Mouse (Mus musculus): ENCODE data around the gene Unkl. TPM values are rescaled to one million over a fixed set of nuclear protein-coding genes. Genes with fewer than 3 reads are reported as not detected.

Gene Unkl
- polyA plus RNA-seq (2015; fragmentation: Nextera tagmentation; extraction: Ambion mirVana) = 10.6 and 14.2 TPM in 2 replicates

- no peaks in the 10 kb centered on the region for H3K9me3 ChIP-seq
Measured at GRCm38 (mm10) chr17:25188150-25189031, at the start of gene Unkl. TSS of gene Unkl (plus strand) at chr17:25188397.

GRCm38 (mm10) chr17:25138803-25139202 is 49.4 kb upstream of the Unkl start:
- H3K4me1 ChIP-seq = peaks cover 15% of the 10 kb centered on the region
- WGBS = 94% methylated on average over 1 of the region's 1 CpGs
- no peaks in the 10 kb centered on the region for H3K36me3 ChIP-seq
- no peak for ATAC-seq (replicated peaks)
- H3K27ac ChIP-seq (replicated peaks) = no peak overlapping the region
- no peaks in the 10 kb centered on the region for H3K27me3 ChIP-seq
- H3K4me2 ChIP-seq (replicated peaks) = no peak overlapping the region
- H3K4me3 ChIP-seq = no peak overlapping the region
- no peaks in the 10 kb centered on the region for H3K9me3 ChIP-seq
- H3K9ac ChIP-seq (replicated peaks) = no peak overlapping the region

More at GRCm38 (mm10) chr17:25188150-25189031, at the start of gene Unkl:
- Histone ChIP-seq H3K36me3 (0 out of 2 replicates have a peak, but pooled peaks cover 6% of the 10 kb centered on the region), H3K4me1 (peaks cover 43% of the 10 kb centered on the region), H3K4me3 (peak within 1 kb of the TSS; percentile 98), H3K4me2 (replicated peaks) (peak within 1 kb of the TSS; percentile 89), H3K27ac (replicated peaks) (peak within 1 kb of the TSS; percentile 77), H3K27me3 (no peaks in the 10 kb centered on the region), H3K9ac (replicated peaks) (peak within 1 kb of the TSS; percentile 92)
- ATAC-seq (replicated peaks) = peak; percentile 41
- under 1% methylated on average over 100 of the region's 104 CpGs for WGBS

- Histone ChIP-seq H3K9me3 (no peaks in the 10 kb centered on the region), H3K36me3 (no peaks in the 10 kb centered on the region), H3K4me2 (replicated peaks) (no peak overlapping the region), H3K27me3 (no peaks in the 10 kb centered on the region), H3K4me3 (no peak overlapping the region), H3K9ac (replicated peaks) (no peak overlapping the region), H3K4me1 (peaks cover 5% of the 10 kb centered on the region; the same call in 1 of the 2 replicates), H3K27ac (replicated peaks) (no peak overlapping the region)
- 71% methylated on average over 4 of the region's 4 CpGs for WGBS
- ATAC-seq (replicated peaks) = no peak
Measured at GRCm38 (mm10) chr17:25139960-25140359, 48.2 kb upstream of the Unkl start.

- 96% methylated on average over 1 of the region's 1 CpGs for WGBS
- Histone ChIP-seq H3K4me2 (replicated peaks) (no peak within 1 kb of the TSS), H3K4me3 (no peak within 1 kb of the TSS), H3K36me3 (peaks cover 34% of the 10 kb centered on the region), H3K4me1 (no peaks in the 10 kb centered on the region), H3K9ac (replicated peaks) (no peak within 1 kb of the TSS), H3K9me3 (no peaks in the 10 kb centered on the region), H3K27me3 (no peaks in the 10 kb centered on the region), H3K27ac (replicated peaks) (no peak within 1 kb of the TSS)
- no peak for ATAC-seq (replicated peaks)
Measured at GRCm38 (mm10) chr17:25162161-25162560, 26.0 kb upstream of the Unkl start, which contains the start of gene Ccdc154. TSS of gene Ccdc154 (plus strand) at chr17:25162461.

- no peak overlapping the region for H3K4me2 ChIP-seq (replicated peaks)
- 75% methylated on average over 7 of the region's 7 CpGs for WGBS
- H3K9me3 ChIP-seq = no peaks in the 10 kb centered on the region
- peaks cover 24% of the 10 kb centered on the region for H3K36me3 ChIP-seq
- no peak overlapping the region for H3K27ac ChIP-seq (replicated peaks)
- no peaks in the 10 kb centered on the region for H3K4me1 ChIP-seq
- no peak for ATAC-seq (replicated peaks)
- no peak overlapping the region for H3K9ac ChIP-seq (replicated peaks)
- no peak overlapping the region for H3K4me3 ChIP-seq
- H3K27me3 ChIP-seq = no peaks in the 10 kb centered on the region
Measured at GRCm38 (mm10) chr17:25163387-25163786, 24.8 kb upstream of the Unkl start.

- 87% methylated on average over 3 of the region's 3 CpGs for WGBS
- H3K4me1 ChIP-seq = no peaks in the 10 kb centered on the region
- no peak overlapping the region for H3K27ac ChIP-seq (replicated peaks)
- H3K4me2 ChIP-seq (replicated peaks) = no peak overlapping the region
- H3K9ac ChIP-seq (replicated peaks) = no peak overlapping the region
- H3K4me3 ChIP-seq = no peak overlapping the region
- no peak for ATAC-seq (replicated peaks)
- H3K36me3 ChIP-seq = peaks cover 17% of the 10 kb centered on the region
- no peaks in the 10 kb centered on the region for H3K9me3 ChIP-seq
- H3K27me3 ChIP-seq = no peaks in the 10 kb centered on the region
Measured at GRCm38 (mm10) chr17:25164770-25165169, 23.4 kb upstream of the Unkl start.

GRCm38 (mm10) chr17:25165970-25166671 is 22.1 kb upstream of the Unkl start:
- H3K27ac ChIP-seq (replicated peaks) = no peak overlapping the region
- no peaks in the 10 kb centered on the region for H3K4me1 ChIP-seq
- ATAC-seq (replicated peaks) = no peak
- peaks cover 3% of the 10 kb centered on the region; the same call in 1 of the 2 replicates for H3K36me3 ChIP-seq
- H3K27me3 ChIP-seq = no peaks in the 10 kb centered on the region
- H3K9ac ChIP-seq (replicated peaks) = no peak overlapping the region
- no peaks in the 10 kb centered on the region for H3K9me3 ChIP-seq
- H3K4me3 ChIP-seq = no peak overlapping the region
- H3K4me2 ChIP-seq (replicated peaks) = no peak overlapping the region
- WGBS = 77% methylated on average over 6 of the region's 6 CpGs

- Histone ChIP-seq H3K4me3 (no peak overlapping the region), H3K36me3 (no peaks in the 10 kb centered on the region), H3K27ac (replicated peaks) (no peak overlapping the region), H3K9me3 (no peaks in the 10 kb centered on the region), H3K4me1 (no peaks in the 10 kb centered on the region), H3K9ac (replicated peaks) (no peak overlapping the region), H3K4me2 (replicated peaks) (no peak overlapping the region), H3K27me3 (no peaks in the 10 kb centered on the region)
- 95% methylated on average over 2 of the region's 2 CpGs for WGBS
- no peak for ATAC-seq (replicated peaks)
Measured at GRCm38 (mm10) chr17:25169706-25170105, 18.5 kb upstream of the Unkl start.

- Histone ChIP-seq H3K4me2 (replicated peaks) (no peak overlapping the region), H3K4me1 (no peaks in the 10 kb centered on the region), H3K9ac (replicated peaks) (no peak overlapping the region), H3K27ac (replicated peaks) (no peak overlapping the region), H3K36me3 (no peaks in the 10 kb centered on the region), H3K4me3 (no peak overlapping the region), H3K27me3 (no peaks in the 10 kb centered on the region), H3K9me3 (no peaks in the 10 kb centered on the region)
- no peak for ATAC-seq (replicated peaks)
- 74% methylated on average over 3 of the region's 3 CpGs for WGBS
Measured at GRCm38 (mm10) chr17:25172558-25172957, 15.6 kb upstream of the Unkl start.

- Histone ChIP-seq H3K9ac (replicated peaks) (no peak within 1 kb of the TSS), H3K4me2 (replicated peaks) (no peak within 1 kb of the TSS), H3K27me3 (no peaks in the 10 kb centered on the region), H3K4me3 (no peak within 1 kb of the TSS), H3K27ac (replicated peaks) (no peak within 1 kb of the TSS), H3K9me3 (no peaks in the 10 kb centered on the region), H3K36me3 (no peaks in the 10 kb centered on the region), H3K4me1 (no peaks in the 10 kb centered on the region)
- ATAC-seq (replicated peaks) = no peak
- 75% methylated on average over 9 of the region's 9 CpGs for WGBS
Measured at GRCm38 (mm10) chr17:25175411-25175810, 12.8 kb upstream of the Unkl start, which contains the start of gene Gm38655. TSS of gene Gm38655 (minus strand) at chr17:25175471.

- peaks cover 6% of the 10 kb centered on the region; the same call in 1 of the 2 replicates for H3K27me3 ChIP-seq
- ATAC-seq (replicated peaks) = no peak
- no peak overlapping the region for H3K27ac ChIP-seq (replicated peaks)
- H3K4me2 ChIP-seq (replicated peaks) = peak overlapping the region; percentile 96
- peaks cover 29% of the 10 kb centered on the region for H3K4me1 ChIP-seq
- peak overlapping the region; percentile 92 for H3K4me3 ChIP-seq
- H3K36me3 ChIP-seq = no peaks in the 10 kb centered on the region
- no peaks in the 10 kb centered on the region for H3K9me3 ChIP-seq
- no peak overlapping the region for H3K9ac ChIP-seq (replicated peaks)
Measured at GRCm38 (mm10) chr17:25183232-25183631, 5.0 kb upstream of the Unkl start.

GRCm38 (mm10) chr17:25184129-25184691 is 4.0 kb upstream of the Unkl start, which contains the start of gene BC003965:
TSS of gene BC003965 (plus strand) at chr17:25184554.
- Histone ChIP-seq H3K4me1 (peaks cover 32% of the 10 kb centered on the region), H3K36me3 (no peaks in the 10 kb centered on the region), H3K4me3 (peak within 1 kb of the TSS; percentile 92), H3K27ac (replicated peaks) (peak within 1 kb of the TSS; percentile 93), H3K9me3 (no peaks in the 10 kb centered on the region), H3K4me2 (replicated peaks) (peak within 1 kb of the TSS; percentile 99), H3K27me3 (peaks cover 6% of the 10 kb centered on the region; the same call in 1 of the 2 replicates), H3K9ac (replicated peaks) (peak within 1 kb of the TSS; percentile 77)
- peak; percentile 93 for ATAC-seq (replicated peaks)
- under 1% methylated on average over 50 of the region's 50 CpGs for WGBS
